Mouse (Mus musculus): ENCODE measurements around the gene Hs6st3. TPM values are rescaled to one million over a fixed set of nuclear protein-coding genes. Genes with fewer than 3 reads are reported as not detected.

Gene Hs6st3
- polyA plus RNA-seq, 1 experiment from 2014 or later, result 1.3 TPM

GRCm38 (mm10) chr14:119895765-119896465 lies 757.8 kb downstream of the Hs6st3 start:
- Histone ChIP-seq H3K36me3 (no peaks in the 10 kb centered on the region), H3K4me1 (replicated peaks) (no peaks in the 10 kb centered on the region; the same call in 1 of the 2 replicates), H3K9ac (replicated peaks) (no peak overlapping the region), H3K4me3 (replicated peaks) (no peak overlapping the region), H3K4me2 (replicated peaks) (no peak overlapping the region), H3K27me3 (no peaks in the 10 kb centered on the region), H3K9me3 (no peaks in the 10 kb centered on the region), H3K27ac (no peak overlapping the region; the same call in 1 of the 2 replicates)
- peak; percentile 43; the same call in 1 of the 2 replicates for ATAC-seq
- 71% methylated on average over 10 of the region's 10 CpGs for WGBS

- H3K9ac ChIP-seq (replicated peaks), result no peak overlapping the region
- no peak for ATAC-seq
- H3K27ac ChIP-seq, result no peak overlapping the region
- H3K36me3 ChIP-seq, result no peaks in the 10 kb centered on the region
- no peaks in the 10 kb centered on the region for H3K4me1 ChIP-seq (replicated peaks)
- no peak overlapping the region for H3K4me3 ChIP-seq (replicated peaks)
- no peaks in the 10 kb centered on the region for H3K27me3 ChIP-seq
- H3K4me2 ChIP-seq (replicated peaks), result no peak overlapping the region
- no peaks in the 10 kb centered on the region for H3K9me3 ChIP-seq
Observed at GRCm38 (mm10) chr14:119902486-119902885, 764.3 kb downstream of the Hs6st3 start.

- ATAC-seq, result no peak
- 83% methylated on average over 13 of the region's 13 CpGs for WGBS
Observed at GRCm38 (mm10) chr14:119908032-119908675, 770.0 kb downstream of the Hs6st3 start.

GRCm38 (mm10) chr14:119914508-119914907 lies 776.4 kb downstream of the Hs6st3 start:
- ATAC-seq, result no peak
- no peak overlapping the region for H3K9ac ChIP-seq (replicated peaks)
- 73% methylated on average over 6 of the region's 6 CpGs for WGBS

More at GRCm38 (mm10) chr14:119908032-119908675, 770.0 kb downstream of the Hs6st3 start:
- no peaks in the 10 kb centered on the region for H3K36me3 ChIP-seq
- no peaks in the 10 kb centered on the region for H3K4me1 ChIP-seq (replicated peaks)
- H3K9ac ChIP-seq (replicated peaks), result no peak overlapping the region
- no peak overlapping the region for H3K27ac ChIP-seq
- no peaks in the 10 kb centered on the region for H3K9me3 ChIP-seq
- H3K4me2 ChIP-seq (replicated peaks), result no peak overlapping the region
- no peaks in the 10 kb centered on the region for H3K27me3 ChIP-seq
- H3K4me3 ChIP-seq (replicated peaks), result no peak overlapping the region

GRCm38 (mm10) chr14:119918281-119919034 lies 780.3 kb downstream of the Hs6st3 start:
- 80% methylated on average over 6 of the region's 6 CpGs for WGBS
- Histone ChIP-seq H3K4me3 (replicated peaks) (no peak overlapping the region), H3K9me3 (no peaks in the 10 kb centered on the region)

More at GRCm38 (mm10) chr14:119914508-119914907, 776.4 kb downstream of the Hs6st3 start:
- no peak overlapping the region for H3K4me2 ChIP-seq (replicated peaks)
- no peaks in the 10 kb centered on the region for H3K36me3 ChIP-seq
- H3K27ac ChIP-seq, result no peak overlapping the region
- no peaks in the 10 kb centered on the region for H3K27me3 ChIP-seq
- no peaks in the 10 kb centered on the region for H3K4me1 ChIP-seq (replicated peaks)
- no peaks in the 10 kb centered on the region for H3K9me3 ChIP-seq
- no peak overlapping the region for H3K4me3 ChIP-seq (replicated peaks)

GRCm38 (mm10) chr14:119919177-119919576 lies 781.0 kb downstream of the Hs6st3 start:
- no peak overlapping the region for H3K27ac ChIP-seq

More at GRCm38 (mm10) chr14:119918281-119919034, 780.3 kb downstream of the Hs6st3 start:
- Histone ChIP-seq H3K4me1 (replicated peaks) (no peaks in the 10 kb centered on the region), H3K27ac (no peak overlapping the region), H3K4me2 (replicated peaks) (no peak overlapping the region), H3K9ac (replicated peaks) (no peak overlapping the region), H3K27me3 (no peaks in the 10 kb centered on the region), H3K36me3 (no peaks in the 10 kb centered on the region)
- ATAC-seq, result no peak

More at GRCm38 (mm10) chr14:119919177-119919576, 781.0 kb downstream of the Hs6st3 start:
- Histone ChIP-seq H3K9ac (replicated peaks) (no peak overlapping the region), H3K9me3 (no peaks in the 10 kb centered on the region), H3K36me3 (no peaks in the 10 kb centered on the region), H3K4me1 (replicated peaks) (no peaks in the 10 kb centered on the region), H3K27me3 (no peaks in the 10 kb centered on the region), H3K4me2 (replicated peaks) (no peak overlapping the region), H3K4me3 (replicated peaks) (no peak overlapping the region)
- ATAC-seq, result no peak
- WGBS, result 78% methylated on average over 1 of the region's 1 CpGs

Other genes with a start within 250 kb of the Hs6st3 start
- 50.8 and 54.1 TPM in 2 replicates for gene Dzip1, start 212.9 kb upstream of the Hs6st3 start, polyA plus RNA-seq (2015; fragmentation: Nextera tagmentation; extraction: Ambion mirVana)
- 17.0 and 19.1 TPM in 2 replicates for gene Dnajc3, start 200.4 kb upstream of the Hs6st3 start, polyA plus RNA-seq (2015; fragmentation: Nextera tagmentation; extraction: Ambion mirVana)
- gene Uggt2, start 38.9 kb upstream of the Hs6st3 start, polyA plus RNA-seq (2015; fragmentation: Nextera tagmentation; extraction: Ambion mirVana), result 20.1 and 20.8 TPM in 2 replicates

Data from midbrain, embryonic 13.5 days (tissue).